Mouse (Mus musculus) kidney, embryonic 16.5 days (tissue): ENCODE data around the gene Mark3. TPM values are rescaled to one million over a fixed set of nuclear protein-coding genes. Genes with fewer than 3 reads are reported as not detected.

Experiments used
- ATAC-seq: fragments of 200-750 bp; cut with Nextera tagmentation; 2 replicates; pipeline ENCODE4 v1.8.0; 2017; ENCODE audit warnings: moderate TSS enrichment; ENCODE audit not compliant: low FRiP score, low TSS enrichment
- H3K27ac ChIP-seq: fragments of 300-500 bp; sonication (generic); 2 replicates; pipeline ENCODE4 v1.5.1; 2014; ENCODE audit warnings: low read length
- H3K27me3 ChIP-seq: fragments of 300-500 bp; sonication (generic); 2 replicates; pipeline ENCODE4 v1.6.1; 2014; ENCODE audit warnings: low read length, control low read depth, mixed read lengths; ENCODE audit not compliant: insufficient read depth
- H3K36me3 ChIP-seq: fragments of 300-500 bp; sonication (generic); 2 replicates; pipeline ENCODE4 v1.6.1; 2014; ENCODE audit warnings: low read length, control low read depth, mixed read lengths; ENCODE audit not compliant: insufficient read depth
- H3K4me1 ChIP-seq: fragments of 300-500 bp; sonication (generic); 2 replicates; pipeline ENCODE4 v1.6.1; 2014; ENCODE audit warnings: low read length, control low read depth, mixed read lengths; ENCODE audit not compliant: insufficient read depth
- H3K4me2 ChIP-seq: fragments of 300-500 bp; sonication (generic); replicated peaks from 2 replicates; pipeline ENCODE4 v1.6.1; 2014; ENCODE audit warnings: low read depth, low read length
- H3K4me3 ChIP-seq: fragments of 300-500 bp; sonication (generic); 2 replicates; pipeline ENCODE4 v1.5.1; 2014; ENCODE audit warnings: mild to moderate bottlenecking, low read length
- H3K9ac ChIP-seq: fragments of 300-500 bp; sonication (generic); replicated peaks from 2 replicates; pipeline ENCODE4 v1.6.1; 2014; ENCODE audit warnings: low read length
- H3K9me3 ChIP-seq: fragments of 300-500 bp; sonication (generic); 2 replicates; pipeline ENCODE4 v1.6.1; 2016; ENCODE audit warnings: low read length, control low read depth
- WGBS: fragments of 180-500 bp; shearing (Covaris S2); extraction: QIAGEN DNeasy Blood & Tissue Kit; methylation state at CpG from one replicate; pipeline ENCODE4 v1.1.7; 2014; 5-methylcytosine and 5-hydroxymethylcytosine counted together
- polyA plus RNA-seq: library from polyadenylated mRNA; unstranded; fragments of >200 nt; fragmentation: Nextera tagmentation; extraction: Ambion mirVana; gene quantifications from 2 replicates; pipeline ENCODE4 v1.2.1, GENCODE M21; 2015

Gene Mark3
- polyA plus RNA-seq, 1 experiment from 2014 or later = 32.2 TPM

GRCm38 (mm10) chr12:111670371-111670971, 96.1 kb downstream of the Mark3 start:
- WGBS = 13% methylated on average over 29 of the region's 29 CpGs
- no peaks in the 10 kb centered on the region for H3K9me3 ChIP-seq
- H3K27ac ChIP-seq = no peak overlapping the region
- peaks cover 39% of the 10 kb centered on the region for H3K27me3 ChIP-seq
- peak overlapping the region; percentile 59 for H3K4me3 ChIP-seq
- peaks cover 47% of the 10 kb centered on the region for H3K4me1 ChIP-seq
- H3K9ac ChIP-seq = no peak overlapping the region; the same call in 1 of the 2 replicates
- ATAC-seq = no peak
- H3K4me2 ChIP-seq = peak overlapping the region; percentile 91
- H3K36me3 ChIP-seq = no peaks in the 10 kb centered on the region

GRCm38 (mm10) chr12:111670976-111671375, 96.7 kb downstream of the Mark3 start:
- Histone ChIP-seq H3K9ac (peak overlapping the region; percentile 59), H3K36me3 (no peaks in the 10 kb centered on the region), H3K4me3 (peak overlapping the region; percentile 59), H3K27me3 (peaks cover 39% of the 10 kb centered on the region), H3K4me1 (peaks cover 47% of the 10 kb centered on the region), H3K9me3 (no peaks in the 10 kb centered on the region), H3K27ac (no peak overlapping the region), H3K4me2 (peak overlapping the region; percentile 91)
- WGBS = 5% methylated on average over 35 of the region's 35 CpGs
- ATAC-seq = no peak

GRCm38 (mm10) chr12:111671431-111671902, 97.1 kb downstream of the Mark3 start:
- no peak overlapping the region for H3K27ac ChIP-seq
- peaks cover 47% of the 10 kb centered on the region for H3K4me1 ChIP-seq
- H3K4me3 ChIP-seq = peak overlapping the region; percentile 59
- H3K4me2 ChIP-seq = peak overlapping the region; percentile 91
- peak; percentile 14; the same call in 1 of the 2 replicates for ATAC-seq
- peaks cover 39% of the 10 kb centered on the region for H3K27me3 ChIP-seq
- H3K9me3 ChIP-seq = no peaks in the 10 kb centered on the region
- WGBS = under 1% methylated on average over 34 of the region's 34 CpGs
- peak overlapping the region; percentile 59 for H3K9ac ChIP-seq
- no peaks in the 10 kb centered on the region for H3K36me3 ChIP-seq

- Histone ChIP-seq H3K27me3 (peaks cover 39% of the 10 kb centered on the region), H3K9me3 (no peaks in the 10 kb centered on the region), H3K4me3 (peak within 1 kb of the TSS; percentile 59), H3K4me1 (peaks cover 49% of the 10 kb centered on the region), H3K9ac (peak within 1 kb of the TSS; percentile 59), H3K27ac (no peak within 1 kb of the TSS), H3K36me3 (no peaks in the 10 kb centered on the region), H3K4me2 (peak within 1 kb of the TSS; percentile 91)
- whole genome bisulfite sequencing = under 1% methylated on average over 31 of the region's 31 CpGs
- peak; percentile 44; the same call in 1 of the 2 replicates for ATAC-seq
Observed at GRCm38 (mm10) chr12:111672176-111672575, 97.9 kb downstream of the Mark3 start, which contains the start of gene Ckb. Ckb (minus strand) TSS chr12:111672338.

GRCm38 (mm10) chr12:111672581-111672980, 98.3 kb downstream of the Mark3 start:
- peak overlapping the region; percentile 91 for H3K4me2 ChIP-seq
- H3K4me3 ChIP-seq = peak overlapping the region; percentile 59
- no peak overlapping the region for H3K27ac ChIP-seq
- no peak for ATAC-seq
- H3K36me3 ChIP-seq = no peaks in the 10 kb centered on the region
- WGBS = 9% methylated on average over 12 of the region's 12 CpGs
- peaks cover 53% of the 10 kb centered on the region for H3K4me1 ChIP-seq
- peak overlapping the region; percentile 14; the same call in 1 of the 2 replicates for H3K9ac ChIP-seq
- peaks cover 39% of the 10 kb centered on the region for H3K27me3 ChIP-seq
- no peaks in the 10 kb centered on the region for H3K9me3 ChIP-seq

- WGBS = 60% methylated on average over 2 of the region's 2 CpGs
- peaks cover 39% of the 10 kb centered on the region for H3K27me3 ChIP-seq
- no peak overlapping the region for H3K4me3 ChIP-seq
- no peak for ATAC-seq
- H3K36me3 ChIP-seq = no peaks in the 10 kb centered on the region
- no peak overlapping the region for H3K27ac ChIP-seq
- H3K4me2 ChIP-seq = no peak overlapping the region
- H3K4me1 ChIP-seq = peaks cover 43% of the 10 kb centered on the region
- no peak overlapping the region for H3K9ac ChIP-seq
- no peaks in the 10 kb centered on the region for H3K9me3 ChIP-seq
Observed at GRCm38 (mm10) chr12:111674850-111675486, 100.6 kb downstream of the Mark3 start.

- peaks cover 7% of the 10 kb centered on the region for H3K36me3 ChIP-seq
- no peak overlapping the region for H3K9ac ChIP-seq
- no peak overlapping the region for H3K4me3 ChIP-seq
- no peak for ATAC-seq
- no peaks in the 10 kb centered on the region for H3K9me3 ChIP-seq
- no peak overlapping the region for H3K4me2 ChIP-seq
- H3K27me3 ChIP-seq = peaks cover 31% of the 10 kb centered on the region
- no peak overlapping the region for H3K27ac ChIP-seq
- H3K4me1 ChIP-seq = peaks cover 33% of the 10 kb centered on the region
- 70% methylated on average over 6 of the region's 6 CpGs for WGBS
Observed at GRCm38 (mm10) chr12:111675797-111676580, 101.7 kb downstream of the Mark3 start.

GRCm38 (mm10) chr12:111677421-111677820, 103.1 kb downstream of the Mark3 start:
- Histone ChIP-seq H3K27me3 (peaks cover 18% of the 10 kb centered on the region), H3K27ac (peak overlapping the region; percentile 94), H3K9ac (peak overlapping the region; percentile 76), H3K4me3 (peak overlapping the region; percentile 87), H3K4me2 (peak overlapping the region; percentile 70), H3K36me3 (peaks cover 19% of the 10 kb centered on the region), H3K4me1 (peaks cover 19% of the 10 kb centered on the region), H3K9me3 (no peaks in the 10 kb centered on the region)
- WGBS = 14% methylated on average over 5 of the region's 5 CpGs
- peak; percentile 28 for ATAC-seq

- H3K27me3 ChIP-seq = peaks cover 12% of the 10 kb centered on the region
- H3K9me3 ChIP-seq = no peaks in the 10 kb centered on the region
- H3K4me2 ChIP-seq = peak within 1 kb of the TSS; percentile 70
- ATAC-seq = peak; percentile 88
- peak within 1 kb of the TSS; percentile 94 for H3K27ac ChIP-seq
- H3K9ac ChIP-seq = peak within 1 kb of the TSS; percentile 76
- H3K4me3 ChIP-seq = peak within 1 kb of the TSS; percentile 87
- H3K36me3 ChIP-seq = peaks cover 23% of the 10 kb centered on the region
- peaks cover 16% of the 10 kb centered on the region for H3K4me1 ChIP-seq
- under 1% methylated on average over 51 of the region's 51 CpGs for WGBS
Observed at GRCm38 (mm10) chr12:111677882-111678669, 103.8 kb downstream of the Mark3 start, which contains the start of gene Trmt61a. Trmt61a (plus strand) TSS chr12:111678105.
